Mouse (Mus musculus) heart, embryonic 13.5 days (tissue): Measurements from ENCODE around the gene Prmt3. TPM values are rescaled to one million over a fixed set of nuclear protein-coding genes. Genes with fewer than 3 reads are reported as not detected.
A peak's percentile ranks its signal among the peaks of the same experiment; 100 is the strongest.

Experiments used
- ATAC-seq: fragments of 200-750 bp; cut with Nextera tagmentation; 2 replicates; pipeline ENCODE4 v1.8.0; 2017; ENCODE audit warnings: moderate TSS enrichment; ENCODE audit not compliant: insufficient number of reproducible peaks, low FRiP score, low TSS enrichment; ENCODE audit errors: extremely low read depth
- H3K27ac ChIP-seq: fragments of 300-500 bp; sonication (generic); replicated peaks from 2 replicates; pipeline ENCODE4 v1.5.1; 2015; ENCODE audit warnings: moderate library complexity, mild to moderate bottlenecking, inconsistent platforms
- H3K27me3 ChIP-seq: fragments of 300-500 bp; sonication (generic); replicated peaks from 2 replicates; pipeline ENCODE4 v1.6.1; 2015; ENCODE audit warnings: mild to moderate bottlenecking, inconsistent platforms
- H3K36me3 ChIP-seq: fragments of 300-500 bp; sonication (generic); 2 replicates; pipeline ENCODE4 v1.6.1; 2015; ENCODE audit warnings: mild to moderate bottlenecking, inconsistent platforms
- H3K4me1 ChIP-seq: fragments of 300-500 bp; sonication (generic); 2 replicates; pipeline ENCODE4 v1.6.1; 2015; ENCODE audit warnings: inconsistent platforms
- H3K4me2 ChIP-seq: fragments of 300-500 bp; sonication (generic); 2 replicates; pipeline ENCODE4 v1.6.1; 2015; ENCODE audit warnings: inconsistent platforms, mild to moderate bottlenecking, moderate library complexity
- H3K4me3 ChIP-seq: fragments of 300-500 bp; sonication (generic); 2 replicates; pipeline ENCODE4 v1.5.1; 2015; ENCODE audit warnings: moderate library complexity, mild to moderate bottlenecking, inconsistent platforms
- H3K9ac ChIP-seq: fragments of 300-500 bp; sonication (generic); 2 replicates; pipeline ENCODE4 v1.6.1; 2015; ENCODE audit warnings: inconsistent platforms, mild to moderate bottlenecking, moderate library complexity
- H3K9me3 ChIP-seq: fragments of 300-500 bp; sonication (generic); 2 replicates; pipeline ENCODE4 v1.6.1; 2016; ENCODE audit warnings: inconsistent platforms
- WGBS: fragments of 180-500 bp; shearing (Covaris S2); methylation state at CpG from one replicate; pipeline ENCODE4 v1.1.7; 2015; ENCODE audit warnings: mixed read lengths; 5-methylcytosine and 5-hydroxymethylcytosine counted together
- polyA plus RNA-seq: library from polyadenylated mRNA; unstranded; fragments of >200 nt; fragmentation: Nextera tagmentation; extraction: Ambion mirVana; gene quantifications from 2 replicates; pipeline ENCODE4 v1.2.1, GENCODE M21; 2015

The Prmt3 gene
- polyA plus RNA-seq = 46.0 and 47.7 TPM in 2 replicates

GRCm38 (mm10) chr7:49778114-49778901, at the start of gene Prmt3:
Gene Prmt3, plus strand, starts transcription at chr7:49778346.
- peak within 1 kb of the TSS; percentile 89 for H3K9ac ChIP-seq
- H3K4me1 ChIP-seq = peaks cover 19% of the 10 kb centered on the region
- ATAC-seq = peak; percentile 95
- peak within 1 kb of the TSS; percentile 75 for H3K27ac ChIP-seq
- H3K27me3 ChIP-seq = no peaks in the 10 kb centered on the region
- H3K4me2 ChIP-seq = peak within 1 kb of the TSS; percentile 86
- H3K36me3 ChIP-seq = peaks cover 33% of the 10 kb centered on the region
- H3K9me3 ChIP-seq = no peaks in the 10 kb centered on the region
- WGBS = under 1% methylated on average over 84 of the region's 92 CpGs
- H3K4me3 ChIP-seq = peak within 1 kb of the TSS; percentile 81

DNA sequence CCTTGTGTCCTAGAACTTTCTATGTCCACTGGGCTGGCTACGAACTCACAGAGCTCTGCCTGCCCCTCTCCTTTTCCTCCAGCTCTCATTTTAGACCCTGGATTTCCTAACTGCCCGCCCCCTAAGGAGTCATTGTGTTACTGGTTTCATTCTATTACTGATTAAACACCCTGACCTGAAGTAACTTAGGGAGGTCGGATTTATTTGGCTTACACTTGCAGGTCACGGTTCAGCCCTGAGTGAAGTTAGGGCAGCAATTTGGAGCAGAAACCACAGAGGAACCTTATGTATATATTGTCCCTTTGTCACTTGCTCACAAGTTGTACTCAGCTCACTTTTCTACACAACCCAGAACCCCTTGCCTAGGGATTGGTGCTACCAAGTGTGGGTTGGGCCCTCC, 43.8 kb upstream of the Prmt3 start:
- H3K36me3 ChIP-seq = no peaks in the 10 kb centered on the region
- no peak for ATAC-seq
- 62% methylated on average over 4 of the region's 4 CpGs for WGBS

GRCm38 (mm10) chr7:49739448-49739847, 38.7 kb upstream of the Prmt3 start:
- peaks cover 9% of the 10 kb centered on the region; the same call in 1 of the 2 replicates for H3K4me1 ChIP-seq
- WGBS = 53% methylated on average over 8 of the region's 8 CpGs
- no peak overlapping the region for H3K4me2 ChIP-seq
- H3K9ac ChIP-seq = no peak overlapping the region
- 0 out of 2 replicates have a peak, but pooled peaks cover 3% of the 10 kb centered on the region for H3K27me3 ChIP-seq
- H3K9me3 ChIP-seq = 0 out of 2 replicates have a peak, but pooled peaks cover 8% of the 10 kb centered on the region
- H3K27ac ChIP-seq = no peak overlapping the region
- no peak overlapping the region for H3K4me3 ChIP-seq
- H3K36me3 ChIP-seq = no peaks in the 10 kb centered on the region
- no peak for ATAC-seq

More for the DNA sequence above, 43.8 kb upstream of the Prmt3 start:
- H3K4me3 ChIP-seq = no peak overlapping the region
- H3K9me3 ChIP-seq = 0 out of 2 replicates have a peak, but pooled peaks cover 8% of the 10 kb centered on the region
- no peak overlapping the region for H3K9ac ChIP-seq
- no peak overlapping the region for H3K27ac ChIP-seq
- H3K27me3 ChIP-seq = peaks cover 8% of the 10 kb centered on the region; the same call in 1 of the 2 replicates
- no peak overlapping the region for H3K4me2 ChIP-seq
- H3K4me1 ChIP-seq = no peaks in the 10 kb centered on the region

DNA sequence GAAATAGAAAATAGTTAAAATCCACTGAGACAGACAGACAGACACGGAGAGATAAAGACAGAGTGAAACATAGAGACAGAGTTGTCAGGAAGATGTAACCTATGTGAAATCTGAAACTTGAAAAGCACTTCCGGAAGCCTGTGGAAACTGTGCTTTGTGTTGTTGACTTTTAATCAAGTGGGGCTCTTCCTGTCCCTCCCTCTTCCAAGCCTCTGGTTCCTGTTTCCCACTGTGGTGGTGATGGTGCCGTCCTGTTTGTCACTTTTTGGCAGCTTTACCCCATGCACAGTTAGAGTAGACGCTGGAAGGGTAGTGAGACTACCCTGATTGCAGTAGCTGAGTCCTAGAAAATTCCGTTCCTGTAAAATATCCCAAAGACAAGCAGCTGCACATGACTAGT, 36.7 kb upstream of the Prmt3 start:
- Histone ChIP-seq H3K9me3 (0 out of 2 replicates have a peak, but pooled peaks cover 8% of the 10 kb centered on the region), H3K4me3 (no peak overlapping the region), H3K36me3 (no peaks in the 10 kb centered on the region), H3K27me3 (0 out of 2 replicates have a peak, but pooled peaks cover 3% of the 10 kb centered on the region), H3K4me1 (peaks cover 9% of the 10 kb centered on the region; the same call in 1 of the 2 replicates), H3K4me2 (0 out of 2 replicates have a peak overlapping the region, but pooled peaks have one; percentile 9), H3K9ac (no peak overlapping the region), H3K27ac (no peak overlapping the region)
- no peak for ATAC-seq
- WGBS = 25% methylated on average over 5 of the region's 5 CpGs

DNA sequence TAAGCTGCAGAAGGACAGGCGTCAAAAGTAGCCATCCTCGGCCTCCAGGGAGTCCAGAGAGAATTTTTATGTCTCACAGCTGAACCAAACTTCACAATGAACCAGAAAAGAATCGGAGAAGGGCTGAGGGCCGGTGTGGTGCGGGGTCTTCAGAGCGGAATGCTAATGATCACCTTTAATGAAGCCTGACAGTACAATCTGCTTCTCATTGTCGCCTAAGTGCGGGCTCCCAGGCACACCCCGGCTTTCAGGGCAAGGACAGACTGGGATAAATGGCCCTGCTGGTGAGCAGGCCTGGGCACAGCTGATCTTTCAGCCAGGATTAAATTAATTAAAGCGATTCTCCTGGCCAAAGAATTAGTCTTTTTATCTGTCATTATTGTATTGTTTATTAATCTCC, 36.2 kb upstream of the Prmt3 start:
- 0 out of 2 replicates have a peak, but pooled peaks cover 8% of the 10 kb centered on the region for H3K9me3 ChIP-seq
- 39% methylated on average over 10 of the region's 10 CpGs for WGBS
- no peaks in the 10 kb centered on the region for H3K36me3 ChIP-seq
- H3K4me1 ChIP-seq = peaks cover 9% of the 10 kb centered on the region; the same call in 1 of the 2 replicates
- 0 out of 2 replicates have a peak overlapping the region, but pooled peaks have one; percentile 9 for H3K4me2 ChIP-seq
- H3K4me3 ChIP-seq = no peak overlapping the region
- no peak overlapping the region for H3K9ac ChIP-seq
- no peak for ATAC-seq
- H3K27ac ChIP-seq = no peak overlapping the region
- H3K27me3 ChIP-seq = no peaks in the 10 kb centered on the region

DNA sequence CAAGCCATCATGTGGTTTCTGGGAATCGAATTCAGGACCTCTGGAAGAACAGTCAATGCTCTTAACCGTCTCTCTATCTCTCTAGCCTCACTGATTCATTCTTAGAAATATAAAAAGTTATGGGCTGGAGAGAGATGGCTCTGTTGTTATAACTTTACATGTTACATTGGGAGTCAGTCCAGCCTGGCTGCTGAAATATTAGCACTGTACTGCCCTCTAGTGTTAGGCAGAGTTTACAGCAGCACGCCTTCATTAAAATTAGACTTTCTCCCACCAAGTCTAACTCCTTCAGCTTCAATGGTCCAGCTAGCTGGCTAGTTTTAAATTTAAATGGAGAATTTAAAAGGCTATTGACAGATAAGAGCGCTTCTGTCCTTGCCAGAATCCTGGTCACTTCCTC, 27.0 kb upstream of the Prmt3 start:
- H3K36me3 ChIP-seq = no peaks in the 10 kb centered on the region
- H3K27ac ChIP-seq = no peak overlapping the region
- peaks cover 7% of the 10 kb centered on the region for H3K4me1 ChIP-seq
- peaks cover 50% of the 10 kb centered on the region for H3K27me3 ChIP-seq
- ATAC-seq = no peak
- no peak overlapping the region for H3K4me3 ChIP-seq
- H3K9me3 ChIP-seq = no peaks in the 10 kb centered on the region
- no peak overlapping the region for H3K4me2 ChIP-seq
- 4% methylated on average over 4 of the region's 4 CpGs for WGBS
- H3K9ac ChIP-seq = no peak overlapping the region

DNA sequence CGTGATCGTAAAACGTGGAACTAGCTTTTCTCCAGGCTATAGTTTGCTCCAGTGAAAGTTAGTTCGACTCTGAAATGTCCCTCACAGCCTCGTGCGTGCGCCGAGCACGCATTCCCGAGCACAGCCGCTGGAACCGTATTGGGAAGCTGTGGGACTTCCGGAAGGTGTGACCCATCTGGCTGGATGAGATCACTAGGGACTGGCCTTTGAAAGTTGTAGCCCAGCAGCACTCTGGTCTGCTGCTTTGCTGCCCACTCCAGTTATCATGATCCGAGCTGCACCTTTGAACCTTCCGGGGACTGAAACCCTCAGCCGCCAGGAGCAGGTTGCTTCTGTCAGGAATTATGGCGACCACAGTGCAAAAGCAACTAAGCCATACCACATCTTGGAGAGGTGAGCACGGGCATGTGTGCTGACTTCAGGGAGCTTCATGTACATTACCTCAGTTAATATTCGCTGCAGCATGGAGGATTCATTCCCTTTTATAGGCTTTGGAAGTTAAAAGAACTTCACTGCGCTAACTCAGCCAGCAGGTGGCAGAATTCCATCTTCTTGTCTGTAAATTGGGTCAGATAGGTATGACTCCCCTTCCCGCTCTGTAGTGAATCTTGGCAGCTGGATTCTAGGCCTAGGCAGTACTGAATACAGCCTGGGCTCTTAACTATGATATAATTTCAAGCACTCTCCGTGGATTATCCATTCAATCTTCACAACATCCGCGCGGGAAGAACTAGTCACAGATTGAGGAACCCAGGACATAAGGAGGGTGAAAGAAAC, 25.2 kb upstream of the Prmt3 start:
- Histone ChIP-seq H3K4me2 (peak overlapping the region; percentile 61), H3K27ac (no peak overlapping the region), H3K36me3 (no peaks in the 10 kb centered on the region), H3K27me3 (peaks cover 66% of the 10 kb centered on the region), H3K4me1 (peaks cover 7% of the 10 kb centered on the region), H3K9me3 (no peaks in the 10 kb centered on the region), H3K4me3 (peak overlapping the region; percentile 29), H3K9ac (peak overlapping the region; percentile 47)
- 19% methylated on average over 25 of the region's 25 CpGs for WGBS
- ATAC-seq = no peak

DNA sequence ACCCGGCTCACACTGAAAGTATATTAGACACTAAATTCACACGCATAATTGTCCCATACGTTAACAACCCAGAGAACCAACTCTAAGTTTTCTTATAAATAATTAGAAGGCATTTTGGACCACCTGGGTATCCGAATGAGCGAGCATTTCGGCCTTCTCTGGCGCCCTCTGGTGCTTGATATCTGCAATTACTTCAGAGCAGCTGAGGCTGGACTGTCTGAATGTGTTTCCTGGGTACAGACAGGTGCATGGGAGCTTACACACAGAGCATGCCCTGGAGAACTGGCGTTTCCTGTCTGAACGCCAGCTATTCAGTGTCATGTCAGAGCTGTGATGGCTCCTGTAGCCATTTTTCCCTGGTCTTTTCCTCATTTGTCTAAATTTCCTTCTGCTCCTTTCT, 23.4 kb upstream of the Prmt3 start:
- H3K27me3 ChIP-seq = peaks cover 60% of the 10 kb centered on the region
- no peak overlapping the region for H3K9ac ChIP-seq
- H3K36me3 ChIP-seq = no peaks in the 10 kb centered on the region
- H3K9me3 ChIP-seq = no peaks in the 10 kb centered on the region
- H3K4me3 ChIP-seq = no peak overlapping the region
- 4% methylated on average over 9 of the region's 9 CpGs for WGBS
- no peak overlapping the region for H3K27ac ChIP-seq
- peaks cover 17% of the 10 kb centered on the region for H3K4me1 ChIP-seq
- H3K4me2 ChIP-seq = no peak overlapping the region
- ATAC-seq = no peak

DNA sequence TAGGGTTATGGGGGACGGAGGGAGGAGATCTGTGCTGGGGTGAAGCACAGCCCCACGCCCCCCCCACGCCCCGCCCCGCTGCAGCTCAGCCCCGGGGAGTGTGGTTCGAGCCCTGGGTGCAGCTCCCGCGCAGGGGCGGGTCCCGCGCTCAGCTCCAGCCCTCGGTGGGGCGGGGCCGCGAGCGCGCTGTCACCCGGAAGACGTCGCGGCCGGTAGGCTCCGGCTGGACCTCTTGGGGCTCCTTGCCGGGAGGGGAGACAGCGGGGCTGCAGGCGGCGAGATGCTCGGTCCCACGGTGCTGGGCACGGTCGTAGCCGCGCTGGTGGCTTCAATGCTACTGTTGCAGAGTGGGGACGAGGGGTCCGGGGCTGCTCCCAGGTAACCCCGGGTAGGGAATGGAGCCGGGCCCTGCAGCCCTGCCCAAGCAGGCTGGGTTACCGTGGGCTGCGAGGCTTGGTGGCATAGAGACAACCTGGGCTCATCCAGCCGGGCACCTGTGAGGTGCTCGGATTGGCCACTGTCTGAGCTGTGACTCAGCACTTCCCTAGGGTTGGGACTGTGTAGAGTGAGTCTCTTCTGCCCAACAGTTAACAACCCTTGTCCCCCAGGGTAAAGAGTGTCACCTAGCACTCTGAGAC, 19.1 kb upstream of the Prmt3 start, which contains the start of gene Htatip2:
Htatip2 (plus strand) TSS at position 182 of the 638 bp plus-strand sequence.
- peak within 1 kb of the TSS; percentile 71 for H3K4me3 ChIP-seq
- H3K9me3 ChIP-seq = no peaks in the 10 kb centered on the region
- H3K27me3 ChIP-seq = peaks cover 36% of the 10 kb centered on the region
- H3K4me1 ChIP-seq = peaks cover 16% of the 10 kb centered on the region
- H3K27ac ChIP-seq = peak within 1 kb of the TSS; percentile 67
- H3K36me3 ChIP-seq = no peaks in the 10 kb centered on the region
- peak; percentile 84 for ATAC-seq
- H3K4me2 ChIP-seq = peak within 1 kb of the TSS; percentile 90
- 3% methylated on average over 41 of the region's 42 CpGs for WGBS
- H3K9ac ChIP-seq = peak within 1 kb of the TSS; percentile 85

DNA sequence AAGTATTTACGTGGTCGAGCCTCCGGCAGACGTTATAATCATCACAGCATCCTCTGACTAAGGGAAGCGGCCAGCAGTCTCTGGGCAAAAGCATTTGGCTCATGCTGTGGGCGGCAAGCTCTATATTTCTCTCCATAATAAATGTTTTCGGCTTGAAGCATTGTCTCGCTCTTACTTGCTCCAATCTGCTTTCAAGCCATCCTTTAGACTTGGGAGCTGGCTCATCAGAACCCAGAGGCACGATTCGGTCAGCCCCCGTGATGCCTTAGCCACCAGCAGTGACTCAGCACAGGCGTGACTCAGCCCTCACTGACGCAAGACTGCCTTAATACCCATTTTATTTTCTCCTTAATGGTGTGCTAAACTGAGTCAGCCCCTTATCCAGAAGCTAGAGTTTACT, 15.5 kb upstream of the Prmt3 start:
- Histone ChIP-seq H3K27ac (peak overlapping the region; percentile 20), H3K9ac (no peak overlapping the region), H3K9me3 (no peaks in the 10 kb centered on the region), H3K4me1 (peaks cover 42% of the 10 kb centered on the region), H3K4me3 (peak overlapping the region; percentile 10; the same call in 1 of the 2 replicates), H3K27me3 (peaks cover 8% of the 10 kb centered on the region), H3K36me3 (no peaks in the 10 kb centered on the region), H3K4me2 (peak overlapping the region; percentile 90)
- 0 out of 2 replicates have a peak, but pooled peaks have one; percentile 24 for ATAC-seq
- WGBS = 69% methylated on average over 13 of the region's 13 CpGs
